Mouse (Mus musculus): Measurements from ENCODE around the gene Pemt. TPM values are rescaled to one million over a fixed set of nuclear protein-coding genes. Genes with fewer than 3 reads are reported as not detected.

Gene Pemt
- polyA plus RNA-seq, 1 experiment from 2014 or later: 10.2 TPM

DNA sequence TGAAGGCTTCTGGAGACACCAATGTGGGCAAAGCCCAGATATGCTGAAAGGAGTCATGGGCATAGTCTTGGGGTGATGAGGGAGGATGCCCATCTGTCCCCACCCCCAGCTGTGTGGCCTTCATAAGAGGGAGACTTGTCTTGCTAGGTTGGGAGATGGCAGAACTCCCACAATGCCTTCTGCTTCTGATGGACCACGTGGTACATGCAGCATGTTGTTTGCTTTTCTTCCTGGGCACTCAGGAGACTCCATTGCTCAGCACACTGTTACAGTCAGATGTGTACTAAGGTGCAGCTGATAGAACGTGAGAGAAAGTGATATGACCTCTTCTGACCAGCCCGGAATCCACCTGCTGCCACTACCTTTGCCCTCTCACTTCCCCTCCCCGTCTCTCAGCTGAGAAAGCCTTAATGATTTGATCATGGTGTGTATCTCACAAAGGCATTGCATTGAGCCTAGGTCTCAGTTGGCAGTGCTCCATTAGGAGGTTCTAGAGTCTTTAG is 15.3 kb upstream of the Pemt start:
- no peaks in the 10 kb centered on the region for H3K9me3 ChIP-seq (replicated peaks; ENCODE audit: low read length)
- WGBS: 72% methylated on average over 4 of the region's 4 CpGs
- H3K27ac ChIP-seq: no peak overlapping the region
- H3K4me1 ChIP-seq (replicated peaks; ENCODE audit: insufficient read depth, low read length): no peaks in the 10 kb centered on the region
- H3K27me3 ChIP-seq (ENCODE audit: insufficient read depth, low read length): no peaks in the 10 kb centered on the region
- TF ChIP-seq CTCF (IDR thresholded peaks at IDR 0.05; ENCODE audit: low read depth): no peak
- DNase-seq (ENCODE audit: low spot score) (no peak), ATAC-seq (replicated peaks; ENCODE audit: low FRiP score, low read depth) (no peak)
- no peak overlapping the region for H3K4me2 ChIP-seq (ENCODE audit: low read length)
- no peaks in the 10 kb centered on the region for H3K36me3 ChIP-seq (ENCODE audit: insufficient read depth, low read length)
- H3K4me3 ChIP-seq (replicated peaks; ENCODE audit: low read depth, low read length): no peak overlapping the region
- no peak overlapping the region for H3K9ac ChIP-seq (ENCODE audit: low read depth, low read length)

DNA sequence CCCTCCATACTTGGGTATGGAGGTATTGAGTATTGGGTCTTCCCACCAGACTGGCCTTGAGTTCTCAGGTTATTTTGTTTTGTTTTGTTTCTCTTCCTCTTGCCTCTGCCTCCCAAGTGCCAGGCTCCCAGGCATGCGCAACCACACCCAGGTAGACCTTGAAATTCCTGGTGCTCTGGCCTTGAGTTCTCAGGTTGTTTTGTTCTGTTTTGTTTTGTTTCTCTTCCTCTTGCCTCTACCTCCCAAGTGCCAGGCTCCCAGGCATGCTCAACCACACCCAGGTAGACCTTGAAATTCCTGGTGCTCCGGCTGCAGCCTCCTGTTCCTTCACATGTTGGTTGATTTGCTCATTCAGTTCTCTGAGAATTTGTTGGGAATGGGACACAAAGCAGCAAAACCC is 13.7 kb upstream of the Pemt start:
- Histone ChIP-seq H3K27me3 (ENCODE audit: insufficient read depth, low read length) (no peaks in the 10 kb centered on the region), H3K9me3 (replicated peaks; ENCODE audit: low read length) (no peaks in the 10 kb centered on the region), H3K36me3 (ENCODE audit: insufficient read depth, low read length) (no peaks in the 10 kb centered on the region), H3K9ac (ENCODE audit: low read depth, low read length) (no peak overlapping the region), H3K4me3 (replicated peaks; ENCODE audit: low read depth, low read length) (no peak overlapping the region), H3K4me2 (ENCODE audit: low read length) (no peak overlapping the region), H3K27ac (no peak overlapping the region), H3K4me1 (replicated peaks; ENCODE audit: insufficient read depth, low read length) (no peaks in the 10 kb centered on the region)
- ATAC-seq (replicated peaks; ENCODE audit: low FRiP score, low read depth) (no peak), DNase-seq (ENCODE audit: low spot score) (no peak)
- TF ChIP-seq CTCF (IDR thresholded peaks at IDR 0.05; ENCODE audit: low read depth): no peak
- WGBS: 96% methylated on average over 2 of the region's 2 CpGs

DNA sequence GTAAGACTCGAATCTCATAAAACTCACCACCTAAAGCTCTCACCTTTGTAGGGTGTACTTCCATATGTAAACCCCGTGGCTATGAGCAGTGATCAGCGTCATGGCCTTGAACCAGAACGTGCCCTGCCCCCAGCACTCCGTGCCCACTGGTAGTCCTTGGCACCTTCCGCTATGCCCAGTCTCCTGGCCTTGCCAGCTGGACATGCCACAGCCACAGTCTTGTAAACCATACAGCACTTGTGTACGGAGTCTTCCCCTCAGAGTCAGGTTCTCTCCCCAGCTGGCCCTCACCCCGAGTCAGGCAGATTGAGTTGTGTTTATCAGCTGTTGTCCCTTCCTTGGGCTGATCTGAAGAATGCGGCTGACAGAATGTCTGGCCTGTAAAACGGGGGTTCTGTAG is 12.2 kb upstream of the Pemt start:
- Histone ChIP-seq H3K9ac (ENCODE audit: low read depth, low read length) (no peak overlapping the region), H3K9me3 (replicated peaks; ENCODE audit: low read length) (no peaks in the 10 kb centered on the region), H3K4me2 (ENCODE audit: low read length) (no peak overlapping the region), H3K36me3 (ENCODE audit: insufficient read depth, low read length) (no peaks in the 10 kb centered on the region), H3K4me1 (replicated peaks; ENCODE audit: insufficient read depth, low read length) (no peaks in the 10 kb centered on the region), H3K27me3 (ENCODE audit: insufficient read depth, low read length) (no peaks in the 10 kb centered on the region), H3K4me3 (replicated peaks; ENCODE audit: low read depth, low read length) (no peak overlapping the region), H3K27ac (no peak overlapping the region)
- DNase-seq (ENCODE audit: low spot score) (no peak), ATAC-seq (replicated peaks; ENCODE audit: low FRiP score, low read depth) (no peak)
- 75% methylated on average over 10 of the region's 10 CpGs for WGBS
- no peak for TF ChIP-seq CTCF (IDR thresholded peaks at IDR 0.05; ENCODE audit: low read depth)

DNA sequence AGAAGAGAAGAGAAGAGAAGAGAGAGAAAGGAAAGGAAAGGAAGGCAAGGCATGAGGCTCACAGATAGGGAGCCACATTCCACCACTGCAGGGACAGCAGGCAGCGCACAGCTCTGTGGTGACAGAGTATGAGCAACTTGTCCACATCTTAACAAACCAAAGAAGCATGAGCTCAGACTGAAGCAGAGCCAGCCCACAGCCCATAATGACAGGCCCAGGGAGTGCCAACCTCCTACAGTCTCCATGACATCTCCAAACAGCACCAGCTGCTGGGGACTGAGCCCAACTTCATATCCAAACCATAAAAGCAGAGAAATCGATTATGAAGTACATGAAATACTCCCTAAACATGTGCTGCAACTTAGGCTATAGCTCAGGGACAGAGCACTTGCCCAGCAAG is 11.7 kb upstream of the Pemt start:
- WGBS: 71% methylated on average over 2 of the region's 2 CpGs
- H3K4me1 ChIP-seq (replicated peaks; ENCODE audit: insufficient read depth, low read length): no peaks in the 10 kb centered on the region
- H3K27ac ChIP-seq: no peak overlapping the region
- no peak overlapping the region for H3K9ac ChIP-seq (ENCODE audit: low read depth, low read length)
- no peak overlapping the region for H3K4me2 ChIP-seq (ENCODE audit: low read length)
- H3K4me3 ChIP-seq (replicated peaks; ENCODE audit: low read depth, low read length): no peak overlapping the region
- ATAC-seq (replicated peaks; ENCODE audit: low FRiP score, low read depth) (no peak), DNase-seq (ENCODE audit: low spot score) (no peak)
- H3K36me3 ChIP-seq (ENCODE audit: insufficient read depth, low read length): no peaks in the 10 kb centered on the region
- H3K27me3 ChIP-seq (ENCODE audit: insufficient read depth, low read length): no peaks in the 10 kb centered on the region
- no peak for TF ChIP-seq CTCF (IDR thresholded peaks at IDR 0.05; ENCODE audit: low read depth)
- H3K9me3 ChIP-seq (replicated peaks; ENCODE audit: low read length): no peaks in the 10 kb centered on the region

DNA sequence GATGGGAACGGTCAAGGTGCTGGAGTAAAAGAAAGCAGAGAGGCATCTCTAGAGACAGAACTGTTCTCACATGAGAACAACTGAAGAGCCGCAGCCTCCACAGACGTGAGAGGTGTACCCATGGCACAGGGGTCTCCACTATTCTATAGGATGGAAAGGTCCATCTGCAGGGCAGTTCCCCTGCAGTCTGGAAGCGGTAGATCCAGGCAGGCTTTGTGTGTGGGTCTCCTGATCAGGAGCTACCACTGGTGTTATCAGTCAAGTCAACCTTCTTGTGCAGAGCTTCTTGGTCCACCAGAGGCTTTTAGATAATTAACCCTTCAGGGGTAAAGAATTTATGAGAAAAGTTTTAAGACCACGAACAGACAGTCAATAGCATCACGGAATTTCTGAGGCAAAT is 10.2 kb upstream of the Pemt start:
- 79% methylated on average over 6 of the region's 6 CpGs for WGBS
- Histone ChIP-seq H3K27me3 (ENCODE audit: insufficient read depth, low read length) (no peaks in the 10 kb centered on the region), H3K4me3 (replicated peaks; ENCODE audit: low read depth, low read length) (no peak overlapping the region), H3K4me1 (replicated peaks; ENCODE audit: insufficient read depth, low read length) (no peaks in the 10 kb centered on the region), H3K9ac (ENCODE audit: low read depth, low read length) (no peak overlapping the region), H3K36me3 (ENCODE audit: insufficient read depth, low read length) (no peaks in the 10 kb centered on the region), H3K9me3 (replicated peaks; ENCODE audit: low read length) (no peaks in the 10 kb centered on the region), H3K4me2 (ENCODE audit: low read length) (no peak overlapping the region), H3K27ac (no peak overlapping the region)
- no peak for ATAC-seq (replicated peaks; ENCODE audit: low FRiP score, low read depth)
- TF ChIP-seq CTCF (IDR thresholded peaks at IDR 0.05; ENCODE audit: low read depth): no peak
- no peak for DNase-seq (ENCODE audit: low spot score)

DNA sequence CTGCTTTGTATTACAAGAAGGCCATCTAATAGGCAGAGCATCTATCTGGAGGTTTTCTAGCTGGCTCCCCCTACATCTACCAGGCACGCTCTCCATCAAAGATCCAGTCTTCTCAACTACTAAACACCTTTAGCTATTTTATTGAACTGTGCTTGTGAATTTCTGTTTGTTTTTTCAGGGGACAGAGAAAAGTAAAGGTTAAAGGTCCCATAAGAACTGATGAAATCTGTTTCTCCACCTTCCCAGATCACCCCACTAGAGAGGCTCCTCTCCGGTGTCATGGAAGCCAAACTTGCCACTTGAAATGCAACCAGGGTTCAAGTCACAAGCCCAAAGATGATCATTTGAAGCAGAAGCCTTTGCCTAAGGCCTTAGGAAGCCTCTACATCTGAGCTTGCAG is 2.6 kb upstream of the Pemt start:
- no peak overlapping the region for H3K4me2 ChIP-seq (ENCODE audit: low read length)
- no peaks in the 10 kb centered on the region for H3K36me3 ChIP-seq (ENCODE audit: insufficient read depth, low read length)
- peaks cover 4% of the 10 kb centered on the region; the same call in 1 of the 2 replicates for H3K4me1 ChIP-seq (replicated peaks; ENCODE audit: insufficient read depth, low read length)
- no peak for TF ChIP-seq CTCF (IDR thresholded peaks at IDR 0.05; ENCODE audit: low read depth)
- H3K9me3 ChIP-seq (replicated peaks; ENCODE audit: low read length): no peaks in the 10 kb centered on the region
- DNase-seq (ENCODE audit: low spot score) (no peak), ATAC-seq (replicated peaks; ENCODE audit: low FRiP score, low read depth) (no peak)
- no peaks in the 10 kb centered on the region for H3K27me3 ChIP-seq (ENCODE audit: insufficient read depth, low read length)
- H3K9ac ChIP-seq (ENCODE audit: low read depth, low read length): no peak overlapping the region
- no peak overlapping the region for H3K4me3 ChIP-seq (replicated peaks; ENCODE audit: low read depth, low read length)
- no peak overlapping the region for H3K27ac ChIP-seq
- 93% methylated on average over 2 of the region's 2 CpGs for WGBS

DNA sequence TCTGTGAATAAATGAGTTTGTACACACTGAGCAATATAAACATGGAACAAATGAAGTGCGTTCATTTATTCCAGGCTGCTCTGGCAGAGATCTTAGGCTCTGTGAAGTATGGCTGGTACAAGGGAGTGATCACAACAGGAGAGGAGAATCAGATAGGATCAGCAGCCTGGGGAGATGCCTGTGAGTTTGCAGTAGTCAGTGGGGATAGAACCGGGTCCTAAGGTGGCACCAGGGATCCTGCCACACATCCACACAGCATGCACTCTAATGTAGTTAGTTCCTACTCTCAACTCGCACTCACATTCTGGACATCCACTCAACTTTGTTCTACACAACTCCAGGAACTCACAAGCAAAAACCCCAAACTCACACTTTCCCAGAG is 622 bp downstream of the Pemt start:
- TF ChIP-seq CTCF (IDR thresholded peaks at IDR 0.05; ENCODE audit: low read depth): no peak
- H3K4me1 ChIP-seq (replicated peaks; ENCODE audit: insufficient read depth, low read length): peaks cover 4% of the 10 kb centered on the region; the same call in 1 of the 2 replicates
- H3K4me2 ChIP-seq (ENCODE audit: low read length): peak overlapping the region; percentile 61
- peak overlapping the region; percentile 46; the same call in 1 of the 2 replicates for H3K9ac ChIP-seq (ENCODE audit: low read depth, low read length)
- no peak overlapping the region for H3K27ac ChIP-seq
- 7% methylated on average over 3 of the region's 3 CpGs for WGBS
- no peaks in the 10 kb centered on the region for H3K27me3 ChIP-seq (ENCODE audit: insufficient read depth, low read length)
- H3K36me3 ChIP-seq (ENCODE audit: insufficient read depth, low read length): no peaks in the 10 kb centered on the region
- ATAC-seq (replicated peaks; ENCODE audit: low FRiP score, low read depth) (peak; percentile 11; the same call in 1 of the 2 replicates), DNase-seq (ENCODE audit: low spot score) (no peak)
- peak overlapping the region; percentile 53 for H3K4me3 ChIP-seq (replicated peaks; ENCODE audit: low read depth, low read length)
- H3K9me3 ChIP-seq (replicated peaks; ENCODE audit: low read length): no peaks in the 10 kb centered on the region

Measured in kidney, postnatal 0 days (tissue).